Mouse (Mus musculus) heart, postnatal 0 days (tissue): ENCODE measurements around the gene Cbx5.

ENCODE experiments used
- CTCF ChIP-seq: IDR thresholded peaks from 2 replicates; pipeline ENCODE4 v1.5.1; 2016; ENCODE audit warnings: antibody characterized with exemption, control low read depth, low read depth
- EP300 ChIP-seq: IDR thresholded peaks from 2 replicates; pipeline ENCODE4 v1.6.1; 2016; ENCODE audit warnings: antibody characterized with exemption, low read depth

DNA sequence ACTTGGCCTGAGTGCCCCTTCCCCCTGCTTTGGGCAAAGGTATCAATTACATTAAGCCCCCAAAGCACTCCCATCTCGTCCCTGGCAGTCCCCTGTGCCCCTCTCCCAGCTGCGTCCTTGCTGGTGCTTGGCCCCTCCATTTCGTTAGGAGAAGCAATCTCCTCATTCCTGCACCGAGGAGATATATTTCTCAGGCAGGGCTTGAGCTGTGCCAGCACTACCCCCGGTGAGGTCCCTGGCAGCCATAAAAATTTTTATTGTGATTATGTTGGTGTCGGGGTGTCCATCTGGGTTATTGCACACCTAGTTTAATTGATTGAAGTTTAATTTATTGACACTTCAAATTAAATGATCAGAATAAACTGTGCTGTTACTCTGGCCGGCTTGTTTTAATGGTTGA is 38.3 kb upstream of the Cbx5 start:
- TF ChIP-seq EP300 (no peak), CTCF (no peak)
